Mouse (Mus musculus) naive thymus-derived CD4-positive, alpha-beta T cell, adult 2 months (primary cell): ENCODE results near the gene Lrp8.

Source experiments
- DNase-seq: peaks from one replicate; pipeline ENCODE4 v3.0.0-alpha.2; 2011; ENCODE audit warnings: low read depth

The Lrp8 gene

GRCm38 (mm10) chr4:107802185-107802449, at the start of gene Lrp8:
Gene Lrp8 (plus strand): TSS chr4:107802261.
- no peak for DNase-seq

- DNase-seq, result no peak
Measured at GRCm38 (mm10) chr4:107756222-107756621, 45.8 kb upstream of the Lrp8 start.

GRCm38 (mm10) chr4:107757487-107758470, 44.3 kb upstream of the Lrp8 start:
- no peak for DNase-seq

GRCm38 (mm10) chr4:107758938-107759337, 43.1 kb upstream of the Lrp8 start:
- DNase-seq, result no peak

GRCm38 (mm10) chr4:107763001-107763400, 39.1 kb upstream of the Lrp8 start:
- DNase-seq, result no peak

GRCm38 (mm10) chr4:107763598-107763997, 38.5 kb upstream of the Lrp8 start:
- no peak for DNase-seq

GRCm38 (mm10) chr4:107765196-107765813, 36.8 kb upstream of the Lrp8 start:
- DNase-seq, result no peak

- DNase-seq, result no peak
Measured at GRCm38 (mm10) chr4:107766182-107766581, 35.9 kb upstream of the Lrp8 start.

GRCm38 (mm10) chr4:107772122-107772825, 29.8 kb upstream of the Lrp8 start:
- DNase-seq, result no peak

GRCm38 (mm10) chr4:107774868-107775267, 27.2 kb upstream of the Lrp8 start:
- DNase-seq, result no peak

- DNase-seq, result no peak
Measured at GRCm38 (mm10) chr4:107775672-107776071, 26.4 kb upstream of the Lrp8 start.

- no peak for DNase-seq
Measured at GRCm38 (mm10) chr4:107776990-107777673, 24.9 kb upstream of the Lrp8 start.

- no peak for DNase-seq
Measured at GRCm38 (mm10) chr4:107783541-107783940, 18.5 kb upstream of the Lrp8 start.

GRCm38 (mm10) chr4:107788841-107789240, 13.2 kb upstream of the Lrp8 start:
- no peak for DNase-seq

GRCm38 (mm10) chr4:107800801-107801200, 1.3 kb upstream of the Lrp8 start:
- no peak for DNase-seq

- DNase-seq, result peak; percentile 77
Measured at GRCm38 (mm10) chr4:107801366-107802184, 486 bp upstream of the Lrp8 start.

GRCm38 (mm10) chr4:107802450-107803331, 630 bp downstream of the Lrp8 start:
- peak; percentile 64 for DNase-seq

- peak; percentile 67 for DNase-seq
Measured at GRCm38 (mm10) chr4:107803351-107804106, 1.5 kb downstream of the Lrp8 start.

GRCm38 (mm10) chr4:107805491-107805890, 3.4 kb downstream of the Lrp8 start:
- DNase-seq, result peak; percentile 30

GRCm38 (mm10) chr4:107807796-107808195, 5.7 kb downstream of the Lrp8 start:
- DNase-seq, result peak; percentile 64
